Mouse (Mus musculus): ENCODE data around the gene Hsp90ab1. TPM values are rescaled to one million over a fixed set of nuclear protein-coding genes. Genes with fewer than 3 reads are reported as not detected.
A peak's percentile ranks its signal among the peaks of the same experiment; 100 is the strongest.

Gene Hsp90ab1
- polyA plus RNA-seq, 1 experiment from 2014 or later: 577 TPM

GRCm38 (mm10) chr17:45545278-45545961, 27.7 kb downstream of the Hsp90ab1 start:
- 4% methylated on average over 74 of the region's 74 CpGs for WGBS (ENCODE audit: insufficient replicate concordance)
- H3K27ac ChIP-seq (replicated peaks): no peak overlapping the region
- no peaks in the 10 kb centered on the region for H3K36me3 ChIP-seq (replicated peaks)
- peaks cover 100% of the 10 kb centered on the region for H3K27me3 ChIP-seq
- no peak overlapping the region for H3K4me3 ChIP-seq (replicated peaks)
- H3K9ac ChIP-seq: no peak overlapping the region
- no peak for ATAC-seq (ENCODE audit: insufficient read depth)
- H3K9me3 ChIP-seq (replicated peaks): no peaks in the 10 kb centered on the region
- peak overlapping the region; percentile 5; the same call in 1 of the 2 replicates for H3K4me2 ChIP-seq
- H3K4me1 ChIP-seq (replicated peaks): peaks cover 9% of the 10 kb centered on the region

DNA sequence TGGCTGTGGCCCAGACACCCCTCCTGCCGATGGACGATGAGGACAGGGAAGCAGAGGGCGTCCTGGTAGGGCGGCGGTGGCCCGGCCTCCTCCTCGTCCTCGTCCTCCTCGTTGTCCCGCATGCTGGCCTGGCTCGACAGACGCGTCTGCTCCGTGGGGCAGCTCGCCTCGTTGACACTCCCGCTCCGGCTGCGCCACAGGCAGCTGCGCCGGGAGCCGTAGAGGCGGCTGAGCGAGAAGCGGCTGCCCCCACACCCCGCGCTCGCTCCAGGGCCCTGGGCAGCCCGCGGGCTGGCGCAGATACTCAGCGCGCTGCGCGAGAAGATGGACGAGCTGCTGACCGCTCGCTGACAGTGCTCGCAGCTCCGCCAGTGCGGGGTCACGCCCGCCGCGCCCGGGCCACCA, 28.2 kb downstream of the Hsp90ab1 start:
- Histone ChIP-seq H3K27me3 (peaks cover 100% of the 10 kb centered on the region), H3K27ac (replicated peaks) (no peak overlapping the region), H3K4me3 (replicated peaks) (no peak overlapping the region), H3K9ac (no peak overlapping the region), H3K9me3 (replicated peaks) (no peaks in the 10 kb centered on the region), H3K36me3 (replicated peaks) (no peaks in the 10 kb centered on the region), H3K4me2 (no peak overlapping the region), H3K4me1 (replicated peaks) (peaks cover 9% of the 10 kb centered on the region)
- no peak for ATAC-seq (ENCODE audit: insufficient read depth)
- 2% methylated on average over 46 of the region's 46 CpGs for WGBS (ENCODE audit: insufficient replicate concordance)

DNA sequence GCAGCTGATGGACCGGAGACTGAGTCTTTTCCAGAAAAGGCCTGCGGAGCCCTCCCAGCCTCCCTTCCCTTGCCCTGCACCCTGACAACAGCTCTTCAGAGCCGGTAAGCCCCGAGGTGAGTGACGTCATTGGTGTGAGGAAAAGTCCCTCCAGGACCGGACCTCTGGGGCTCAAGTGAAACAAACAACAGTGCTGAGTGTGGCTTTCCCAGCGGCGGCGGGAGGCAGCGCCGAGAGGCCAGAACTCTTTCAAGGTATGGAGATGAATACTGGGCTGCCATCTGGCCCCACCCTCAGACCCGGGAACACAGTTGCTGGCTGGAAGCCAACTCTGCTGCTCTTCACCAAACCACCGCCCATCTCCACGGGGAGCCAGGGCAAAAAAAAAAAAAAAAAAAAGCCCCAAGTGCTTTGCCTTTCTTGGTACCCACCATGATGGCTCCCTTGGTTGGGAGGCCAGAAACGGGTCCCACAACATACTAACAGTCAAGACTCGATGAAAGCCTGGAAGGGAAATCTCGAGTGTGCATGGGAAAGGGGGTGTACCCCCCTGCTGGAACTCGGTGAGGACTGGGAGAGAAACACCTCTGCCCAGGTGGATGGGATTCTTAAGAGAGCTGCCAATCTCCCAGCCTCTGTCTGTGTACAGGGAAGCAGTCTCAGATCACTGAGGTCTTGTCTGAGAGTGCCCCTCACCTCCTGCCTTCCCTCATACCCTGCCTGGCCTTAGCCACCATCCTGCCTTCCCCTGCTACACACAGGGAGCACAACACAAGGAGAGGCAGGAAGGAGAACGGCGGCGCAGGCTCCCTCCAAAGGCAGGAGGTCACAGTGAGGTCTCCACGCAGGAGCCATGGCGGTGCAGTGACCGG, 28.8 kb downstream of the Hsp90ab1 start:
- ATAC-seq (ENCODE audit: insufficient read depth): no peak
- Histone ChIP-seq H3K27me3 (peaks cover 100% of the 10 kb centered on the region), H3K9ac (no peak overlapping the region), H3K27ac (replicated peaks) (no peak overlapping the region), H3K9me3 (replicated peaks) (no peaks in the 10 kb centered on the region), H3K4me1 (replicated peaks) (peaks cover 5% of the 10 kb centered on the region), H3K36me3 (replicated peaks) (no peaks in the 10 kb centered on the region), H3K4me2 (no peak overlapping the region), H3K4me3 (replicated peaks) (no peak overlapping the region)
- WGBS (ENCODE audit: insufficient replicate concordance): 6% methylated on average over 24 of the region's 24 CpGs

GRCm38 (mm10) chr17:45543115-45543514, 30.0 kb downstream of the Hsp90ab1 start:
- no peak overlapping the region for H3K27ac ChIP-seq (replicated peaks)
- no peak overlapping the region for H3K4me3 ChIP-seq (replicated peaks)
- H3K4me1 ChIP-seq (replicated peaks): no peaks in the 10 kb centered on the region; the same call in 1 of the 2 replicates
- ATAC-seq (ENCODE audit: insufficient read depth): no peak
- no peaks in the 10 kb centered on the region for H3K36me3 ChIP-seq (replicated peaks)
- no peaks in the 10 kb centered on the region for H3K9me3 ChIP-seq (replicated peaks)
- WGBS (ENCODE audit: insufficient replicate concordance): 5% methylated on average over 1 of the region's 1 CpGs
- H3K4me2 ChIP-seq: no peak overlapping the region
- peaks cover 100% of the 10 kb centered on the region for H3K27me3 ChIP-seq
- no peak overlapping the region for H3K9ac ChIP-seq

DNA sequence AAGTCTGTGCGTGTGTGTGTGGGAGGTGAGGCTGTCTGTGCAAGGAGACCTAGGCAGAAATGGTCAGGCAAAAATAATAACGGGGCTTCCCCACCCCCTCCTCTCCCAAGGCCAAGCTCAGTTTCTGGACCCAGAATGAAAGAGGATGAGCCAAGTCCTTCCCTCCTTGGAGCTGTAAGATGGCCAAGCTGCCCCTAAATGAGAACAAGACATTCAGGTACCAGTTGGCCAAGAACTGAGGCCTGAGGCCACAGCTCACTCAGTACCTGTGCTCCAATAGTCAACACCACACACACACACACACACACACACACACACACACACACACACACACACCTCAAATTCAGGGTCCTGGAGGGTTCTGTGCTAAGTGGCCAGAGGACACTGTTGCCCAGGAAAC, 30.4 kb downstream of the Hsp90ab1 start:
- Histone ChIP-seq H3K4me2 (no peak overlapping the region), H3K27me3 (peaks cover 100% of the 10 kb centered on the region), H3K36me3 (replicated peaks) (no peaks in the 10 kb centered on the region)

GRCm38 (mm10) chr17:45542129-45542528, 30.9 kb downstream of the Hsp90ab1 start:
- Histone ChIP-seq H3K9me3 (replicated peaks) (no peaks in the 10 kb centered on the region), H3K4me2 (no peak overlapping the region), H3K27me3 (peaks cover 100% of the 10 kb centered on the region), H3K9ac (no peak overlapping the region), H3K4me1 (replicated peaks) (no peaks in the 10 kb centered on the region; the same call in 1 of the 2 replicates), H3K27ac (replicated peaks) (no peak overlapping the region), H3K36me3 (replicated peaks) (no peaks in the 10 kb centered on the region), H3K4me3 (replicated peaks) (no peak overlapping the region)
- WGBS (ENCODE audit: insufficient replicate concordance): 20% methylated on average over 6 of the region's 6 CpGs
- no peak for ATAC-seq (ENCODE audit: insufficient read depth)

More for the DNA sequence above, 30.4 kb downstream of the Hsp90ab1 start:
- Histone ChIP-seq H3K9me3 (replicated peaks) (no peaks in the 10 kb centered on the region), H3K27ac (replicated peaks) (no peak overlapping the region), H3K4me1 (replicated peaks) (no peaks in the 10 kb centered on the region; the same call in 1 of the 2 replicates), H3K4me3 (replicated peaks) (no peak overlapping the region), H3K9ac (no peak overlapping the region)
- no peak for ATAC-seq (ENCODE audit: insufficient read depth)
- 60% methylated on average over 2 of the region's 2 CpGs for WGBS (ENCODE audit: insufficient replicate concordance)

DNA sequence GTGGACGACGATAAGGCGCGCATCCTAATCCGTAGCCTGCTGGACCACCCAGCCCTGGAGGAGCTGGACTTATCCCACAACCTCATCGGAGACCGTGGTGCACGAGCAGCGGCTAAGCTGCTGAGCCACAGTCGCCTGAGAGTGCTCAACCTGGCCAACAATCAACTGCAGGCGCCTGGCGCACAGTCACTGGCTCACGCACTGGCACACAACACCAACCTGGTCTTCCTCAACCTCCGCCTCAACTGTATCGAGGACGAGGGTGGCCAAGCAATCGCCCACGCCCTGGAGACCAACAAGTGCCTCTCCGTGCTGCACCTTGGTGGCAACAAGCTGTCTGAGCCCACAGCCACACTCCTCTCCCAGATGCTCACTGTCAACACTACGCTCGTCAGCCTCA, 33.4 kb downstream of the Hsp90ab1 start:
- H3K4me1 ChIP-seq (replicated peaks): no peaks in the 10 kb centered on the region
- H3K9me3 ChIP-seq (replicated peaks): no peaks in the 10 kb centered on the region
- no peak overlapping the region for H3K27ac ChIP-seq (replicated peaks)
- no peak overlapping the region for H3K4me2 ChIP-seq
- WGBS (ENCODE audit: insufficient replicate concordance): 64% methylated on average over 21 of the region's 21 CpGs
- ATAC-seq (ENCODE audit: insufficient read depth): no peak
- H3K36me3 ChIP-seq (replicated peaks): no peaks in the 10 kb centered on the region
- peaks cover 100% of the 10 kb centered on the region for H3K27me3 ChIP-seq
- no peak overlapping the region for H3K4me3 ChIP-seq (replicated peaks)
- H3K9ac ChIP-seq: no peak overlapping the region

DNA sequence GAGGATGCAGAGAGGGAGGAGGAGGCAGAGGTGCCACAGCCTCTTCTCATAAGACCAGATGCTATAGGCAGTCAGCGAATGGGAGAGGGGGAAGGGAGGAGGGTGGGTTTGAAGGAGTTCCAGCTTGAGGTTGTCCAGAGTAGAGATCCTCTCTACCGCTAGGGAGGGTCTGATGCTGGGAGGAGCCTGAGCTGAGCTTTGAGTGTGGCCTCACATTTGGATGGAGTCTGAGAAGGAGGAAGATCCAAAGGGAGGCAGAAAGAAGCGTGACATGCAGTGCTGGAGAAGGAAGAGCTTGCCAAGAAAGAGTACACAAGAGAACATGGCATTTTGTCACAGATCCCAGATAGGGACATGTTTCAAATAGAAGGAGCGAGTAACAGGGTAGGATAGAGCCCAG, 34.7 kb downstream of the Hsp90ab1 start:
- WGBS (ENCODE audit: insufficient replicate concordance): 42% methylated on average over 4 of the region's 4 CpGs
- H3K27me3 ChIP-seq: peaks cover 96% of the 10 kb centered on the region

GRCm38 (mm10) chr17:45536264-45536663, 36.8 kb downstream of the Hsp90ab1 start:
- H3K36me3 ChIP-seq (replicated peaks): no peaks in the 10 kb centered on the region
- no peaks in the 10 kb centered on the region for H3K4me1 ChIP-seq (replicated peaks)
- H3K4me2 ChIP-seq: no peak overlapping the region
- 13% methylated on average over 5 of the region's 5 CpGs for WGBS (ENCODE audit: insufficient replicate concordance)
- no peak overlapping the region for H3K9ac ChIP-seq
- H3K9me3 ChIP-seq (replicated peaks): no peaks in the 10 kb centered on the region
- peaks cover 96% of the 10 kb centered on the region for H3K27me3 ChIP-seq
- ATAC-seq (ENCODE audit: insufficient read depth): no peak
- no peak overlapping the region for H3K4me3 ChIP-seq (replicated peaks)
- no peak overlapping the region for H3K27ac ChIP-seq (replicated peaks)

More for the DNA sequence above, 34.7 kb downstream of the Hsp90ab1 start:
- no peaks in the 10 kb centered on the region for H3K36me3 ChIP-seq (replicated peaks)
- no peak overlapping the region for H3K27ac ChIP-seq (replicated peaks)
- no peak for ATAC-seq (ENCODE audit: insufficient read depth)
- H3K4me3 ChIP-seq (replicated peaks): no peak overlapping the region
- no peaks in the 10 kb centered on the region for H3K4me1 ChIP-seq (replicated peaks)
- H3K9me3 ChIP-seq (replicated peaks): no peaks in the 10 kb centered on the region
- no peak overlapping the region for H3K4me2 ChIP-seq
- no peak overlapping the region for H3K9ac ChIP-seq

- H3K27me3 ChIP-seq: peaks cover 93% of the 10 kb centered on the region
- 35% methylated on average over 15 of the region's 15 CpGs for WGBS (ENCODE audit: insufficient replicate concordance)
- no peak for ATAC-seq (ENCODE audit: insufficient read depth)
- H3K4me3 ChIP-seq (replicated peaks): no peak overlapping the region
- no peaks in the 10 kb centered on the region for H3K4me1 ChIP-seq (replicated peaks)
- no peaks in the 10 kb centered on the region for H3K9me3 ChIP-seq (replicated peaks)
- no peaks in the 10 kb centered on the region for H3K36me3 ChIP-seq (replicated peaks)
- H3K27ac ChIP-seq (replicated peaks): no peak overlapping the region
- no peak overlapping the region for H3K4me2 ChIP-seq
- no peak overlapping the region for H3K9ac ChIP-seq
Measured at GRCm38 (mm10) chr17:45532896-45533295, 40.2 kb downstream of the Hsp90ab1 start.

- no peak for ATAC-seq (ENCODE audit: insufficient read depth)
- no peaks in the 10 kb centered on the region for H3K4me1 ChIP-seq (replicated peaks)
- no peak overlapping the region for H3K9ac ChIP-seq
- H3K27ac ChIP-seq (replicated peaks): no peak overlapping the region
- H3K4me3 ChIP-seq (replicated peaks): no peak overlapping the region
- H3K4me2 ChIP-seq: no peak overlapping the region
- no peaks in the 10 kb centered on the region for H3K36me3 ChIP-seq (replicated peaks)
- H3K9me3 ChIP-seq (replicated peaks): no peaks in the 10 kb centered on the region
- peaks cover 85% of the 10 kb centered on the region for H3K27me3 ChIP-seq
- WGBS (ENCODE audit: insufficient replicate concordance): 33% methylated on average over 13 of the region's 13 CpGs
Measured at GRCm38 (mm10) chr17:45530346-45530782, 42.7 kb downstream of the Hsp90ab1 start.

Measured in liver, embryonic 15.5 days (tissue).